Mouse (Mus musculus): ENCODE measurements around the gene Zdhhc18. TPM values are rescaled to one million over a fixed set of nuclear protein-coding genes. Genes with fewer than 3 reads are reported as not detected.

The Zdhhc18 gene
- total RNA-seq (2021): 10 to 100 TPM; 15.2 to 24.9 TPM
- long read RNA-seq, experiment 1, full-length matches to known transcripts: 11 of 19 reads
- long read RNA-seq, experiment 1, partial matches to known transcripts: 6 of 19 reads
- long read RNA-seq, experiment 1, other reads (novel, unspliced or antisense): 2 of 19 reads
- long read RNA-seq, experiment 2, full-length matches to known transcripts: 7 of 16 reads
- long read RNA-seq, experiment 2, partial matches to known transcripts: 4 of 16 reads
- long read RNA-seq, experiment 2, other reads (novel, unspliced or antisense): 5 of 16 reads

- peak; percentile 83 to 85 for DNase-seq
Observed at GRCm38 (mm10) chr4:133649989-133650699, at the start of gene Zdhhc18. Gene Zdhhc18, minus strand, starts transcription at chr4:133650154.

GRCm38 (mm10) chr4:133695363-133695762 is 45.4 kb upstream of the Zdhhc18 start:
- no peak for DNase-seq

GRCm38 (mm10) chr4:133690252-133690651 is 40.3 kb upstream of the Zdhhc18 start:
- DNase-seq: peak in 1 of 2 experiments; percentile 53

GRCm38 (mm10) chr4:133688417-133689067 is 38.6 kb upstream of the Zdhhc18 start:
- peak; percentile 44 to 51 for DNase-seq

GRCm38 (mm10) chr4:133687126-133687525 is 37.2 kb upstream of the Zdhhc18 start:
- no peak for DNase-seq

GRCm38 (mm10) chr4:133686512-133686911 is 36.6 kb upstream of the Zdhhc18 start:
- DNase-seq: no peak

GRCm38 (mm10) chr4:133680206-133680786 is 30.3 kb upstream of the Zdhhc18 start:
- DNase-seq: peak; percentile 34 to 57

- DNase-seq: no peak
Observed at GRCm38 (mm10) chr4:133679629-133680028, 29.7 kb upstream of the Zdhhc18 start.

- DNase-seq: no peak
Observed at GRCm38 (mm10) chr4:133677266-133677665, 27.3 kb upstream of the Zdhhc18 start.

- no peak for DNase-seq
Observed at GRCm38 (mm10) chr4:133676189-133676588, 26.2 kb upstream of the Zdhhc18 start.

GRCm38 (mm10) chr4:133675594-133676016 is 25.7 kb upstream of the Zdhhc18 start:
- peak; percentile 82 to 88 for DNase-seq

- no peak for DNase-seq
Observed at GRCm38 (mm10) chr4:133674331-133674695, 24.4 kb upstream of the Zdhhc18 start.

GRCm38 (mm10) chr4:133673666-133674330 is 23.8 kb upstream of the Zdhhc18 start:
- DNase-seq: peak; percentile 56 to 78

GRCm38 (mm10) chr4:133672845-133673647 is 23.1 kb upstream of the Zdhhc18 start:
- peak in 1 of 2 experiments; percentile 51 for DNase-seq

- DNase-seq: peak; percentile 93 to 98
Observed at GRCm38 (mm10) chr4:133671881-133672844, 22.2 kb upstream of the Zdhhc18 start, which contains the start of gene Pigv. Gene Pigv, minus strand, starts transcription at chr4:133672647.

- peak; percentile 83 to 89 for DNase-seq
Observed at GRCm38 (mm10) chr4:133671184-133671880, 21.4 kb upstream of the Zdhhc18 start.

- no peak for DNase-seq
Observed at GRCm38 (mm10) chr4:133669652-133670210, 19.8 kb upstream of the Zdhhc18 start.

- peak in 1 of 2 experiments; percentile 37 for DNase-seq
Observed at GRCm38 (mm10) chr4:133668537-133668936, 18.6 kb upstream of the Zdhhc18 start.

- no peak for DNase-seq
Observed at GRCm38 (mm10) chr4:133666199-133666598, 16.2 kb upstream of the Zdhhc18 start.
